Mouse (Mus musculus) hematopoietic stem cell, adult 5-6 weeks (primary cell): Measurements from ENCODE around the gene Pear1. TPM values are rescaled to one million over a fixed set of nuclear protein-coding genes. Genes with fewer than 3 reads are reported as not detected.
A peak's percentile ranks its signal among the peaks of the same experiment; 100 is the strongest.

ENCODE experiments used
- ATAC-seq, 2 experiments: fragments of 125-278 bp in 1 of 2; replicated peaks in 1 of 2; 2 replicates each; pipeline ENCODE4 v1.8.0; 2016 to 2017; ENCODE audit warnings: inconsistent platforms in 2 of 2, mild to moderate bottlenecking in 2 of 2, moderate number of reproducible peaks in 2 of 2, low read depth in 1 of 2, moderate TSS enrichment in 1 of 2; ENCODE audit not compliant: low FRiP score in 2 of 2, poor library complexity in 2 of 2, severe bottlenecking in 2 of 2, insufficient read depth in 1 of 2, low TSS enrichment in 1 of 2
- total RNA-seq: library from RNA; stranded (forward); fragments of 172-1452, 232-1000 nt; gene quantifications from 2 replicates; pipeline ENCODE4 v1.2.3, GENCODE M21; 2017

Pear1 gene
- total RNA-seq, 1 experiment from 2014 or later: 17.9 TPM

DNA sequence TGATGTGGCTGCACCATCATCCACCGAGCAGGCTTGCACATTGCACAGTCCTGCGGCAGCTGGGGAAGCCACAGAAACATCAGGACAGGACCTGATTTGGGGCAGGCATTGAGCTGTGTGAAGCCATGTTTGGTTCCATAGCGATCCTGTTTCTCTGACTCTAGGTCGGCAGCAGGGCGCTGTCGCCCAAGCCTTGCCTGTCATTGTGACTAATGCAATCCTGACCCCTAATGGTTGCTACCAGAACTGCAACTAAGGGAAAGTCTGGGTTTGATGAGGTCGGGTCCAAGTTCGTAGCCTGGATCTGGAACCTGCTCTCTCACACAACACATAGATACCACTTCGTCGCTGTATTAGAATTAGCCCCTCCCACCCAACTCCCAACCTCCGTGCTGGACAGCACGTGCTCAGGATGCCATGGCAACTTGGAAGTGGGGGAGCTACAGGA is 7.4 kb downstream of the Pear1 start:
- peak; percentile 68 to 79 for ATAC-seq

DNA sequence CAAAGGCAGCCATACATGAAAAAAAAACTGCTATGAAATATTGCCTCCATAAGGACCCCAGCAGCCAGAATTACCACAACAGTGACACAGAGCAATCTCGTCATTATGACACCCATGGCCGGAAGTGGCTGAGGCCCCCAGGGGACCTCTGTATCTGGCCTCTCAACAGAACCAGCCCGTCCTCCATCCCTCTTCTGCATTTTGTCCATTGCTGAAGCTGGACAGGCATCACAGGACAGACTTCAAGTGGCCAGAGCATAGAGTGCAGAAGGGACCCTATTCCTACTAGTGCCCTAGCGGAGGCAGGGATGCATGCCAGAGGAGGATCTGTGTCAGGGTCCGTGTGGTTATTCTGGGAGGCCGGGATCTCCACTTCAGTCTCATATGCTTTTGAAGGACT is 7.9 kb downstream of the Pear1 start:
- ATAC-seq: no peak

DNA sequence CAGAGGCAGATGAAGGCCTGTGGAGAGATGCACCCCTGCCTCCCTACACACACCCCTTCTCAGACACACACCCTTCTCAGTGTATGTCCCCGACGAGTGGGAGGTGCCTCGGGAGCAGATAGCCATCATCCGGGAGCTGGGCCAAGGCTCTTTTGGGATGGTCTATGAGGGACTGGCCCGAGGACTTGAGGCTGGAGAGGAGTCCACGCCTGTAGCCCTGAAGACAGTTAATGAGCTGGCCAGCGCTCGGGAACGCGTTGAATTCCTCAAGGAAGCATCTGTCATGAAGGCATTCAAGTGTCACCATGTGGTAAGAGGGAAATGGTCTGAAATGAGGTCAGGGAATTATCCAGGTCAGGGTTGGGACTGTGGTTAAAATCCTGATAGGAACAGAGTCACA is 11.2 kb downstream of the Pear1 start:
- ATAC-seq: no peak

DNA sequence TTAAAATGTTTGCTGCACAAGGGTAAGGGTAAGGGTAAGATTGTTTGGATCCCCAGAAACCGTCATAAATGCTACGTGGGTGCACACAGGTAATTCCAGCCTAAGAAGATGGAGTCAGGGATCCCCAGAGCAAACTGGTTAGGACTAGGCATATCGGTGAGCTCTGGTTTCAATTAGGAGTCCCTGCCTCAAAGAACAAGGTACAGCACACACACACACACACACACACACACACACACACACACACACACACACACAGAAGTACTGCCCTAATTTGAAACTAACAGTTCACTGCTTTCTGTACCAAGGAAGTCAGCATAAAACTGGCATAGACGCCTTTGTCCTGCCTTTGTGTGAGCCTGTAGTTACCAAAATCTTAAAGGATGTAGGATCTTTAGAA is 11.7 kb downstream of the Pear1 start:
- ATAC-seq: no peak

DNA sequence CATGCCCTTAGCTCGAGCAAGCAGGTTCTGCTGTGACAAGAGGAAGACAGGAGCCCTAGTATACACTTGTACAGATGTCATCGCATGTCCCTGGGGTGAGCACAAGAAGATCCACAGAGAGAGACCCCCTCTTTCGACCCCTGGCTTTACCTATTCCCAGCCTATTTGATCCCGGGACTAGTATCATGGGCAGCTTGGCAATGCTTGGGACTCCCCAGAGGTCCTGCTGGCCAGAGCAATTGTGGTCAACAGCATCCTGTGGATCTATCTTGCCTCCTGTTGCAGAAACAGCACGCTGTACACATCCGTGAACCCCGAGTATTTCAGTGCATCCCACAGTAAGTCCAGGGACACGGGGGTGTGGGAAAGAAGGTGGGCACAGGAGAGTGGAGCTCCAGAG is 12.8 kb downstream of the Pear1 start:
- no peak for ATAC-seq

DNA sequence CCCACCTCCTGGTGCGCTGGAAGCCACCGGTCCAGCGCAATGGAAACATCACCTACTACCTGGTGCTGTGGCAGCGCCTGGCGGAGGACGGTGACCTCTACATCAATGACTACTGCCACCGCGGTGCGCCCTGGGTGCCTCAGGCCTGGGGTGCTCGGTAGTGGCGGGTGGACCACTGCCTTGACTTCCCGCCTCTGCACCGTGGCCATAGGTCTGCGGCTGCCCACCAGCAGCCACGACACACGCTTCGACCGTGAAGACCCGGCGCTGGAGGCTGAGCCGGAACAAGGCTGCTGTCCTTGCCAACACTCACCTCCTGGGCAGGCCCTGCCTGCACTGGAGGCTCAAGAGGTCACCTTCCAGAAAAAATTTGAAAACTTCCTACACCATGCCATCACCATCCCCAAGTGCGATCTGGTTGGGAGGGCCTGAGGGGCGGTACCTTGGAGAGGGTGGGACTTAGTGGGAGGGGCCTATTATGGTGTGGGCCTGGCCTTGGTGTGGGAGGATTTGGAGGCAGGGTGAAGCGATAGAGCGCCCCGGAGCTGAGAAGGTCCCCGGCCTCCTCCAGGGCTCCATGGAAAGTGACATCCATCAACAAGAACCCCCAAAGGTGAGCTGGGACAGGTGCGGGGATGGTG is 14.7 kb downstream of the Pear1 start:
- ATAC-seq: 0 out of 4 replicates have a peak, but pooled peaks of 1 of the 2 experiments have one; percentile 8

DNA sequence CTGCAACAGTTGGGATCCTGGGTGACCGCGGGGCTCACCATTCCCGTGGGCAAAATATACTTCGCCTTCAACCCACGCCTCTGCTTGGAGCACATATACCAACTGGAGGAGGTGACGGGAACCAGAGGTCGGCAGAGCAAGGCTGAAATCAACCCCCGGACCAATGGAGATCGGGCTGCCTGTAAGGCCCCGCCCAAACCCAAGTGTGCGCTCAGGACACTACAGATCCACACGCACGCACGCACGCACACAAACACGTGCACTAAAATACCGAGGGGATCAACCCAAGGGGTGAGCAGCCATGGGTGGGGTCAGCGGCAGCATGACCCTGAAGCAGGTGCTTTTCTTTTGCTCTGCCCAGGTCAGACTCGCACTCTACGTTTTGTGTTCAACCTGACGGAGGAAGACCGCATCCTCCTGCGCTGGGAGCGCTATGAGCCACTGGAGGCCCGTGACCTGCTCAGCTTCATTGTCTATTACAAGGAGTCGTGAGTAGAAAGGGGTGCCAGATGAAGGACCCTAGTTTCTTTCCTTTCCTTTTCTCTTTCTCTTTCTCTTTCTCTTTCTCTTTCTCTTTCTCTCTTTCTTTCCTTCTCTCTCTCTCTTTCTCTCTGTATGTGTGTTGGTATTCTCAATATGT is 19.9 kb downstream of the Pear1 start:
- ATAC-seq: peak; percentile 70 to 75; a peak in 3 of 4 replicates

DNA sequence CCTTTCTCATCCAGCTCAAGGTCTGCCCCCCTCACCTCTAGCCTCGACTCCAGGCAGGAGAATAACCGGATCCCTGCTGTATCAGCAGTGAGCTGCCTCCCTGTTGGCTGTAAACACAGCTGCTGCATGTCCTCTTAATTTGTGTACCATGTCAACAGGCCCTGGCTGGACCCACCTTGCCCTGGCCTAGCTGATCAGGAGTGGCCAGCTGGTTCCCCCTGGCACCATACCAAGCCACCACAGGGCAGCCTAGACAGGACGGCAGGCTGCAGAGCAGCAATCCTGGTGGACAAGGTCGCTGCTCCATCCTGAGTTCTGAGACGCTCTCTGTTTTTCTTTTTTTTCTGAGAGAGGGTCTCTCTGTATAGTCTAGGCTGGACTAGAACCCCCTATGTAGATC is 22.4 kb downstream of the Pear1 start:
- ATAC-seq: no peak

DNA sequence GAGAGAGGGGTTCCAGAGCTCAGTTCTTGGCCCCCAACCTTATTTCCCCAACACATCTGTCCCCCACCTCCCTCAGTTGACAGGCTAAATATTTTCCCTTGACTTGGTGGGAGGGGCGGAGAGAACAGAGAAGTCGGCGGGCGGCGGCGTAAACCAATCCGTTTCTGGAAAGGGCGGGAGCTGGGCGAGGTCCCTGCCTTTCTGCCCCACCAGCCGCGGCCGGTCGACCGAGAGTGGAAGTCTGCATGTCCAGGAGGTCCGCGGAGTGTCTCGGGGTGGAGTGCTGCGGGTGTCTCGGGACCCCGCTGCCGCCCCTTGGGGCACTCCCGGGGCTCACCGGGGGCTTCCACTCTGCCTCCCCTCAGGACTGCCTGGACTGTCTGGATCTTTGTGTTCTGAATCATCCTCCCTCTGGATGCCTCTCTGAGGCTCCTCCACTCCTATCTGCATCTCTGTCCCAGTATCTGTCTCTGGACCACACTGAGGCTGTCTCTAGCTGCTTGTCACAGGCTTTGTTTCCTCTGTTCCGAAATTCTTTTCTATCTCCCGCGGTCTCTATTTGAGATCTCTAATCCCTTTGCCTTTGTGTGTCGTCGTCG is 27.3 kb downstream of the Pear1 start, which contains the start of gene Insrr:
Insrr (plus strand) TSS at position 216 of the 599 bp plus-strand sequence.
- ATAC-seq: peak in 1 of 2 experiments; percentile 30; a peak in 1 of 4 replicates

DNA sequence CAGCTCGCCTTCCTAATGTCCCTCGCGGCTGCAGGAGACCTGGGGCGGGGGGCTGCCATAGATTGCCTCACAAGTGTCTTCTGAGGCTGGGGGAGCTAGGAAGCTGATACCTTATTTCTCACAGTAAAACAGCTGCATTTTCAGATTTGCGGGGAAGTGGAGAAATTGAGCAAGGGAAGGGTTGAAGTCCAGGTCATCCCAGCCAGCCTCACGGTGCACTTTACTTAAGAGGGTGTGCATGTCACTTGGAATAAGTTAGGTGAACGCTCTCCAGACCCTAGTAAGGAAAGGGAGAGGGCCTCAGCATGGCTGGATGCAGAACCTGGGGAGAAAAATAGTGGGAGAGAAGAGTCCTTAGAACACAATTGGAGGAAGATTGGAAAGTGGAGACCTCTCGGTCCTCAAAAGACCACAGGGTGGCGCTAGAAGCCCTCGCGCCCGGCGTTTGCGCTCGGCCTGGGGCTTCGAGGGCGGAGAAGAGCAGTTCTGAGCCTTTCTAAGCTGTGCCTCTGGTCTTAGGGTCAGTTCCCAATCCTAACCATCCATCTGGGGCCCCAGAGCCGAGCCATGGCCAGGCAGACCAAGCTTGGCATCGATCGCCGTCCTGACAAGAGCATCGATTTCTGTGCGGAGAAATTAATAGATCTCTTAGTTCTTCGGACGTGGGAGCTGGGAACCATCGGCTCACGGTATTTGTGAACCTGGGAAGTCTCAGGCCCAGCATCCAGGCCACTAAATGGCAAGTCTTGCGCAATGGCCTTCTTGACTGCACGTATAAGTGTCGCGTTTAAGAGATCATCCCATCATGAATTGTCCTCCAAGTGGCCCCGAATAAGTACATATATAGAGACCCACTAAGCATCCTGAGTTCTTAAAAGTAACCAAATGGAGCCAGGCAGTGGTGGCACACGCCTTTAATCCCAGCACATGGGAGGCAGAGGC is 28.5 kb downstream of the Pear1 start:
- peak; percentile 50 to 54; a peak in 1 of 4 replicates for ATAC-seq

DNA sequence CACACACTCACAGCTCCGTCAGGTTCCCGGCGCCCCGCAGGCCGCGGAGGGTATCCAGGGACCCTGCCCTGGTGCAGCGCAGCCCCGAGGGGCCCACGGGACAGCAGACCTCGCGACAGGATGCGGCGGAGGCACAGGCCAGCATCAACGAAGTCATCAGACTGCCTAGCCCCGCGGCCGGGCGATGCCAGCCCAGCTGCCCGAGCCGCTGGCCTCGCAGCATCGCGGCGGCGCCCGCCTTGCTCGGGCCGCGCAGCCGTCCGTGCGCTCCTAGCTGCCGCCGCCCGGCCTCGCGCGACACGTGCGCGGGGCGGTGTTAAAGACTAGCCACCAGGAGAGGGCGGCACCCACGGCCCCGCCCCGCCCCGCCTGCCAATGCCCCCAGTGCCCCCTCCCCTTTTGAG is 29.2 kb downstream of the Pear1 start, which contains the start of gene Ntrk1:
Ntrk1 (minus strand) TSS at position 241 of the 404 bp plus-strand sequence.
- ATAC-seq: no peak

DNA sequence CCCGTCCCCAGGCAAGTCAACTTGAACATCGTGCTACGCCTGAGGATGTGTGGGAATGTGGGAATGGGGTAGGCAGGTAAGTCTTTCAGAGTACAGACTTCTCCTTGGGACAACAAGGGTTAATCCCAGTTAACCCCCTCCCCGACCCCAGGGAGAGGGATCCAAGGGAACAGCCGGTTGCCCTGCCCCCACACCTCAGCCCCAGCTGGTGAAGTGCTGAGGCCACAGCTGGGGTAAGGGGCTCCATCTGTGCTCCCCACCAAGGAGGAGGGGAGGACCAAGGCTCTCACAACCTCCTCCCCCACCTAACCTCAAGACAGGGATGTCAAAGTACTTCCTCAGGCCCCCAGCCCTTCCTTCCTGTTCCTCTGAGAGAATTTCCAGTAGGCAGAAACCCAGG is 34.3 kb downstream of the Pear1 start:
- no peak for ATAC-seq

DNA sequence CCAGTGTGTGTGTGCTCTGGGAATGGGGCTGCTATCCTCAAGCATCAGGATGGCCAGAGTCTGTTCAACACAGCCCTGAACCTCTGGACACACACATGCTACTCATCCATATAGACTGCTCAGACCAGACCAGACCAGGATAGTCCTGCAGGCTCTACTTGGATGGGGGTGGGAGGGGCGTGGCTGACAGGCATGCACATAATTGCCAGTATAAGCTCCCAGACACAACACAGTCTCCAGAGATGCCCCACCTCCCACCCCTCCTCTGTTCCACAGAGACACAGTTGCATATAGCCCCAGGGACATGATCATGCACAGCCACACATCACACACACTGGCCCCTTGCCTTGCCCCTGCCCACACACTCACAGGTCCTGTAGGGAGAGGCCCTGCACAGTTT is 34.9 kb downstream of the Pear1 start:
- no peak for ATAC-seq

DNA sequence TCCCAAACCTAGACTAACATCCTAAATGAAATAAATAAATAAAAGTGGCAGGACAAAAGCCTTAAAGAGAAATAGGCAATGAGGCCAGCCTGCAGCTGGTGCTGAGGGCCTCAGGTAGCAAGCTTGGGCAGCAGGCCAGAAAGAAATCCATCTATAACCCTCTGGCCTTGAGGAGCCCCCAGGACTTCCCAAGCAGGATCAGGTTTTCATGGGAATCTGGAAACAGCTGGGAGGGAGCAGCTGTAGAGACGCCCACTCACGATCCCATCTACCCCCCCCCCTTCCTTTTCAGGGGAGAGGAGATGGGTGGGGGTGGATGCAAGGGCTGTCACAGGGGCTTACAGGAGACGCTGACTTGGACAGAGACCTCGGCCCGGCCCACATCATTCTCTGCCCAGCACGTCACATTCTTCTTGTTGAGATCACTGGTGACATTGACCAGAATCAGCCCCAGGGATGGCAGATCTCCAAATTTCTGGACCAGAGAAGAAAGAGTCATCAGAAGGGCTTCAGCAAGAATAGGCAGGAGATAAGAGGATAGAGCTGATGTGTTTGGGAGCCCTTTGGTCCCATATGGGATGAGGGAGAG is 38.4 kb downstream of the Pear1 start:
- no peak for ATAC-seq

DNA sequence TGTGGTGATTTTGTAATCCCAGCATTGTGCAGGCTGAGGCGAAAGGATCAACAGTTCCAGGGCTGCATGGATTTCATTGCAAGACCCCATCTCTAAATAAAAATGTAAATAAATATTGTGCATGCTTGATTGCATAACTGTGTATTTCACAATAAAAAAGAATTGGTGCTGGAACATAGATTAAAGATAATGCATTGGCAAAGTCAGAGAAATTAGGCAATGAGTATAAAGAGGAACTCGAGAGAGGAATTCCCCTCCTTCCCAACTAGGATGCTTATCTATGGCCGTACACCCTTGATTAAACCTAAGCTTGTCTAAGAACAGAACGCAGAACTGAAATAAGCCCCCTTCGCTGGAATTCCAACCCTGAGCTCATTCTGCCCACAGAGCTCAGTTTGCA is 39.0 kb downstream of the Pear1 start:
- ATAC-seq: no peak

DNA sequence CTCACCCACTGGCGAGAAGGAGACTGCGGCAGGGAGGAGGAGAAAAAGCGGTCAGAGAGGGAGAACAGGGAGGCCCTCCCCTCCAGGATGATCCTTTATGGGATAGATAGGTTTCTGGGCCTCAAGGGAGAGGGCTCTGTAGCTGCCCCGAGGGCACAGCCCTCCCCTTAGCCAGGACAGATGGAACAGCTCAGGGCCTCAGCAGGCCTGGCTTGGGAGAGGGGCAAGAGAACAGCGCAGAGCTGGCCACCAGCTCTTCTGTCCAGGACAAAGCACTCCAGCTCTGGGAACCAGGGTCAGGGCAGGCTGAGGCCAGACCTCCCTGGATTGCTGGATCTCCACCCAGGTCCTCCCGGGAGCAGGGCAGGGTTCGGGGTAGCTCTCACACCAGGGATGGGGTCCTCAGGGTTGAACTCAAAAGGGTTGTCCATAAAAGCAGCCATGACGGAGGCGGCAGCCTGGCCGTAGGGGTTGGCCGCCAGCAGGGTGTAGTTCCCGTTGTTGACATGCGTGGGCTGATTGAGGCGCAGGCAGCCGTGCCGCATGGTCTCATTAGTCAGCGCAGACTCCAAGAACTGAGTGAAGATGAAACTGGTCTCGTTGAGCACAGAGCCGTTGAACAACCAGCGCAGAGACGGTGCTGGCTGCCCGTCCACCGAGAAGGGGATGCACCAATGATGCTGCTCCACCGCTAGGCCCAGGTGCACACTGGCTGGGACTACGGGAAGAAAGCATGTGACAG is 40.7 kb downstream of the Pear1 start:
- ATAC-seq: 0 out of 4 replicates have a peak, but pooled peaks of 1 of the 2 experiments have one; percentile 24
